In the genomic region with DNA sequence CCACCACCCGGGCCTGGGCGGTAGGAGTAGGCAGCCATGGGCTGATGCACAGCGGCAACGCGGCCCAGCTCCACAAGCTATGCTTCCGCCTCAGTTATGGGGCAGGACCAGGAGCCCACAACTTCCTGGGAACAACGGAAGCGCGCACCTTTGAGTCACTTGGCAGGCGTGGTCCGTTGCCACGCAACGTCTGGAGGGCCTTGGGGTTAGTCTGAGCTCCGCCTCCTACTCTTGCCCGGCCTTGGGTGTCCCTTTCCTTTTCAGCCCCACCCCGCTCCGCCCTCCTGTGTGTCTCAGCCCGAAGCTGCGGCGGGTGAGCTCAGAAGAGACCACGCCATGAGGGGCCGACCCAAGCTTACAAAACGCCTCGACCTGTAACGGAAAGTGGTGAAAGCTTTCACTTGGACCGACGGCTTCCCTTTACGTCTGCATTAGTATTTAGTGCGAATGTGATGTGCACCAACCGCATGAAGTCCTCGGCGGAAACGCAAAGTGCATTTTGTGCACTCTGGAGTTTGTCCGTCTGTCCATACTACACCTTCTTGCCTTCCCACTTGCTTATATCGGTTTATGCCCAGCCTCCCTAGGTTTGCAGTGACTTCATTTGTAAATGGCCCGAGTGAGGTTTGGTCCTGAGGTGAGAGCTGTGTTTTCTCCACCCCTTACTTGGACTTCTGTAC, we compare ENCODE assay signal across 8 mouse cellular contexts. TPM values are rescaled to one million over a fixed set of nuclear protein-coding genes. Genes with fewer than 3 reads are reported as not detected.
DNase-seq lines count a peak whose midpoint lies in the region; ATAC-seq and TF ChIP-seq lines count a peak whose summit lies in the region.

TSS of gene Pdcd6 (minus strand) at position 411 of the 680 bp plus-strand sequence.

- peak within 1 kb of the TSS; percentile 89 for H3K9ac ChIP-seq in hindbrain, embryonic 13.5 days

- peak within 1 kb of the TSS; percentile 90 for H3K4me2 ChIP-seq in hindbrain, embryonic 13.5 days

- POLR2A ChIA-PET in Patski (lab: Charles Lee), result interaction anchor here (1.1 kb wide), 1 partner anchor 12 kb away, joined by 3 read pairs; no protein-coding TSS in a partner anchor

- CTCF ChIA-PET in Patski (lab: Charles Lee), result interaction anchor here (2.6 to 4.7 kb wide), 2 partner anchors 11 to 25 kb away, joined by 8 to 26 read pairs; no protein-coding TSS in a partner anchor

- no peak for TF ChIP-seq CTCF in Patski (IDR thresholded peaks at IDR 0.05)

- peak within 1 kb of the TSS; percentile 92 for H3K4me3 ChIP-seq in hindbrain, embryonic 13.5 days

- peak within 1 kb of the TSS; percentile 66 for H3K27ac ChIP-seq in hindbrain, embryonic 13.5 days

- H3K36me3 ChIP-seq in hindbrain, embryonic 13.5 days, result peaks cover 35% of the 10 kb centered on the region

- H3K27me3 ChIP-seq in Patski, result no peaks in the 10 kb centered on the region
- no peaks in the 10 kb centered on the region for H3K27me3 ChIP-seq in hindbrain, embryonic 13.5 days

- in situ Hi-C loops in Patski (cut with MboI; ENCODE audit: low pct_unique_long_range_greater_than_20kb), result no loop called here

- WGBS in hindbrain, embryonic 13.5 days, result under 1% methylated on average over 36 of the region's 36 CpGs

- peak; percentile 99 for ATAC-seq in Patski
- ATAC-seq in hindbrain, embryonic 13.5 days (ENCODE audit: low FRiP score), result peak; percentile 98

- DNase-seq in Patski (ENCODE audit: low read depth, low spot score), result peak; percentile 71
- peak; percentile 83 to 90 for DNase-seq in cerebellum, postnatal 14 days
- DNase-seq in frontal cortex, postnatal 14 days (ENCODE audit: low spot score in 2 of 2), result peak; percentile 78 to 79
- DNase-seq in layer of hippocampus, postnatal 25 days (ENCODE audit: extremely low spot score in 1 of 2, low spot score in 1 of 2), result peak; percentile 69 to 71
- peak; percentile 98 for DNase-seq in lung, postnatal 25 days (ENCODE audit: low spot score)
- peak; percentile 92 for DNase-seq in retina, embryonic 14.5 days (ENCODE audit: low spot score)
- DNase-seq in thymus, postnatal 4 days, result peak; percentile 88

- H3K9me3 ChIP-seq in hindbrain, embryonic 13.5 days, result no peaks in the 10 kb centered on the region

- peaks cover 20% of the 10 kb centered on the region for H3K4me1 ChIP-seq in hindbrain, embryonic 13.5 days (replicated peaks)

RNA-seq across cellular contexts. Expression of gene Pdcd6, which starts in this region (rescaled TPM):
- 170 TPM for polyA plus RNA-seq in Patski (2021)
- polyA plus RNA-seq in hindbrain, embryonic 13.5 days (2015; fragmentation: Nextera tagmentation; extraction: Ambion mirVana), result 119 and 123 TPM in 2 replicates
- total RNA-seq in layer of hippocampus, postnatal 25 days (2021), result 10 to 100 TPM; 68.5 to 78.2 TPM

Comparison
In these comparisons a context has a peak if more than half of its experiments do, and no peak if none do; other contexts are left out.
1. Peak in every context shown above with its lines: DNase-seq, ATAC-seq, H3K4me3 ChIP-seq and H3K27ac ChIP-seq.